Mouse (Mus musculus): ENCODE measurements around the gene Cry2. TPM values are rescaled to one million over a fixed set of nuclear protein-coding genes. Genes with fewer than 3 reads are reported as not detected.

Cry2 gene
- polyA plus RNA-seq, 1 experiment from 2014 or later, result 12.6 TPM

DNA sequence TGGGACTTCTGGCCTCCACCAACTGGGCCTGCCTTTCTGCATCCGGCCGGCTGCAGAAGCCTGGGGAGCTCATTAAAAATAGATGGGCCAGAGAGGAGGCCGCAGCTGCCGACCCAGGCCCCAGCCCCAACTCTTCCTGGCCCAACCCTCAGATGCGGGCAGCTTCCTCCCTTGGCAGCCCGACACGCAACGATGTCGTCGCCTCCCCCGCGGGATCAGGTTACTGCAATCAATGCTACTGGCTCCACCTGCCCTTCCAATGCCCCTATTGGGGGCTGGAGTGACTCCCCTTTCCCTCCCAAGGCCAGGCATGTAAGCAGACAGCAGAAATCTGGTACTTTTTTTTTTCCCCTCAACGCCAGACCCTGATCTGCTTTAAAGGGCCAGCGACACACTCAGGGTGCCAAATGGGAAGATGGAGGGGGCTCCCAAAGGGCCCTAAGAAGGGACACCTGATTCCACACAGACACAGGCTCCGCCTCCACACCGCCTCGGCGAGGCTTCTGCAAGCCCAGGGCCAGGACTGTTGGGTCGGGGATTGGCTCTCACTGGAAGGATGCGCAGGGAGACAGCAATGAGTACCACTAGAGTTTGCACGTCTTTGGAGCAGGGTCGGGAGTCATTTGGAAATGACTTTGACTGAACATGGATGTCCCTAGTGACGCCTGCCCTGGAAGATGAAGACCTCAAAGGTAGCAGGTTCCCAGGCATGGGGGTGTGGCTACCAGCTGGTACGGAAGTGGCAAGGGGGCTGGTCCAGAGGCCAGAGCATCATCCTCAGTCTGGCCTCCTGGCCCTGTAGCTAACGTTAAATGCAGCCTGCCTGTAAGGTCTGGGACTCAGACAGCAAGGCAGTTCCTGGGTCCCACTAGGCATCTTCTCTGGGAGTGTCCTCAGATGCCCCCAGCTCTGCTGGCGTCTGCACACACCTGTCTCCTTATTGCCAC lies 41.3 kb downstream of the Cry2 start:
- peak overlapping the region; percentile 64 for H3K9ac ChIP-seq (replicated peaks; ENCODE audit: low read length)
- peak; percentile 85 for DNase-seq (ENCODE audit: low spot score)
- no peaks in the 10 kb centered on the region for H3K9me3 ChIP-seq (replicated peaks; ENCODE audit: control insufficient read depth, low read length)
- peak overlapping the region; percentile 74 for H3K4me2 ChIP-seq (ENCODE audit: low read depth, low read length)
- H3K4me1 ChIP-seq (ENCODE audit: control insufficient read depth, insufficient read depth, low read length), result peaks cover 20% of the 10 kb centered on the region
- peak; percentile 12; the same call in 1 of the 2 replicates for ATAC-seq (replicated peaks; ENCODE audit: insufficient number of reproducible peaks, low FRiP score, low TSS enrichment, low read depth)
- peak overlapping the region; percentile 43 for H3K4me3 ChIP-seq (ENCODE audit: low read depth, low read length)
- H3K27me3 ChIP-seq (ENCODE audit: control insufficient read depth, insufficient read depth, low read length), result no peaks in the 10 kb centered on the region
- H3K36me3 ChIP-seq (replicated peaks; ENCODE audit: control insufficient read depth, insufficient read depth, low read depth, low read length), result no peaks in the 10 kb centered on the region
- H3K27ac ChIP-seq (replicated peaks; ENCODE audit: low read depth, low read length), result peak overlapping the region; percentile 78
- 4% methylated on average over 26 of the region's 26 CpGs for WGBS

DNA sequence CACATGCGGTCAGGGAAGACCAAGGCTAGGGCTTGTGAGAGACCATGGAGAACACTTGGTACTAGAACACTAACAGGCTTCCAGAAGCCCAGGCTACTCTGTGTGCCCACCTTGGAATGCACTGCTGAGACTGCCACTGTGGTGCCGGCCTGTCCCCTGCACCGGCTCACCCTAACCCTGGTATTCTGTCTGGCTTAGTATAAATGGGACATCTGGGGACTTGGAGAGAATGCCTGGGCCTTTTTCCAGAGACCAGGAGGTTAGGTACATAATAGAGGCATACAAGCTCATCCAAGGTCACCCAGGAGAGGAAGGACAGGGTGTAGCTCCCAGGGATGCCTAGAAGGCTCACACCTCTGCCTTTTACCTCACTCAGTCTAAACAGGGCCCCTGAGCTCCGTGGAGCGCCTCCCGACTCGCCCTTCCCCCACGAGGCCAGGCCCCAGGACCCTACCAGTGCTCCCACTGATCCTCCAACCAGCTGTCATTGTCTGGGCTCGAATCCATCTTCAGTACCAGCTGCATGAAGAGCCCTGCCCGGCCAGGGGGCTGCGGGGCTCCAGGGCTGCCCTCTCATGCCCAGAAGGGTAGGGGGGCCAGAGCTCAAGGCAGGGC lies 42.0 kb downstream of the Cry2 start:
- 26% methylated on average over 11 of the region's 11 CpGs for WGBS
- no peaks in the 10 kb centered on the region for H3K9me3 ChIP-seq (replicated peaks; ENCODE audit: control insufficient read depth, low read length)
- peak overlapping the region; percentile 78 for H3K27ac ChIP-seq (replicated peaks; ENCODE audit: low read depth, low read length)
- no peaks in the 10 kb centered on the region for H3K27me3 ChIP-seq (ENCODE audit: control insufficient read depth, insufficient read depth, low read length)
- H3K4me3 ChIP-seq (ENCODE audit: low read depth, low read length), result peak overlapping the region; percentile 43
- no peaks in the 10 kb centered on the region for H3K36me3 ChIP-seq (replicated peaks; ENCODE audit: control insufficient read depth, insufficient read depth, low read depth, low read length)
- peak overlapping the region; percentile 74 for H3K4me2 ChIP-seq (ENCODE audit: low read depth, low read length)
- peaks cover 20% of the 10 kb centered on the region for H3K4me1 ChIP-seq (ENCODE audit: control insufficient read depth, insufficient read depth, low read length)
- 0 out of 2 replicates have a peak, but pooled peaks have one; percentile 0 for ATAC-seq (replicated peaks; ENCODE audit: insufficient number of reproducible peaks, low FRiP score, low TSS enrichment, low read depth)
- DNase-seq (ENCODE audit: low spot score), result no peak
- H3K9ac ChIP-seq (replicated peaks; ENCODE audit: low read length), result peak overlapping the region; percentile 64

DNA sequence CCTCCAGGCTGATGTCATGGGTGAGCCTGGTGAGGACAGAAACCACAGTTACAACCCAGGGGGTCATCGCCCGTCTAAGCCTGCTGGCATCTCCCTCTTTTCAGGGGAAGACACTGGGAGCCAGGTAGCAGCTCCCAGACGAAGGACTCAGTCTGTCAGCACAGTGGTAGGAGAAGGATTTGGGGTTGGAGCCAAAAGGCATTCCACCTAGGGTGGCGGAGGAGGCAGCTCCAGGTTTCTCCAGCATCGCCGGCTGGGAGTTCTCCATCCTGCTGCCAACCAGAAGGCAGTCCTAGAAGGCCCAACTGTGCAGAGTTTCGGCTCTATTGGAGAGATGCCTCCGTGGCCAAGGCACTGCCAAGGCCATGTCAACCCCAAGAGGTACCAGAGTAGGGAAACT lies 42.7 kb downstream of the Cry2 start:
- Histone ChIP-seq H3K4me2 (ENCODE audit: low read depth, low read length) (no peak overlapping the region), H3K36me3 (replicated peaks; ENCODE audit: control insufficient read depth, insufficient read depth, low read depth, low read length) (no peaks in the 10 kb centered on the region; the same call in 1 of the 2 replicates), H3K9me3 (replicated peaks; ENCODE audit: control insufficient read depth, low read length) (no peaks in the 10 kb centered on the region), H3K4me1 (ENCODE audit: control insufficient read depth, insufficient read depth, low read length) (peaks cover 20% of the 10 kb centered on the region), H3K9ac (replicated peaks; ENCODE audit: low read length) (no peak overlapping the region; the same call in 1 of the 2 replicates), H3K27me3 (ENCODE audit: control insufficient read depth, insufficient read depth, low read length) (no peaks in the 10 kb centered on the region), H3K4me3 (ENCODE audit: low read depth, low read length) (no peak overlapping the region), H3K27ac (replicated peaks; ENCODE audit: low read depth, low read length) (0 out of 2 replicates have a peak overlapping the region, but pooled peaks have one; percentile 28)
- no peak for DNase-seq (ENCODE audit: low spot score)
- no peak for ATAC-seq (replicated peaks; ENCODE audit: insufficient number of reproducible peaks, low FRiP score, low TSS enrichment, low read depth)
- 91% methylated on average over 8 of the region's 8 CpGs for WGBS

DNA sequence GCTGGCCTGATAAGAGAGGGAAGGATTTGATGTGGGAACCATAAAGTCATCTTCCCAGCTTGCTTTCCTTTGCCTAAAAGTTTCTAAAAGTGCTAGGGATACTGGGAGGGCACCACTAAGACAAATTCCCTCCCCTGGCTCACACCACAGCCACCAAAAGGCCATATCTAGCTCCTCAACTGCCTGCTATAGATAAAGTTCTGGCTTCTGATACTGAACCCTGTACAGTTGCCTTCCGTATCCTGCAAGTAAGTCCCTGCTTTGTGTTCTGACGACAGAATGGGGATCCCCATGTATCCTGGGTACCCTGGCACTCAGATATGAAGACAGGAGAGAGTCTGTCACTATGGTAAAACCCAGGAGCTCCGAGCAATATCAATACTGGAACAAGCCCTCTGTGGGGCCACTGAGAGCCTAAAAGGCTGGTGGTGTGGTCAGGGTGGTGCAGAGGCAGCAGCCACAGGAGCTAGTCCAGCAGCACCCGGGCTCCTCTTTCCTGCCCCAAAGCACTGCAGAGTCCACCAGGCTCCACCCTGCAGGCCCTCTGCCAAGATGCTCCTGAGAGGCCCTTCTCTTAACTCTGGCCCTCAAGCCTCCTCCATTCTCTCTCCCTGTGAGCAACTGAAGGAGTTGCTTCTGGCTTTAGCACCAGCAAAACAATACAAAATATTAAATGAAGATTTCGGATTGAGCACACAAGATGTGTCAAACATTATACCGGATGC lies 43.5 kb downstream of the Cry2 start:
- DNase-seq (ENCODE audit: low spot score) (no peak), ATAC-seq (replicated peaks; ENCODE audit: insufficient number of reproducible peaks, low FRiP score, low TSS enrichment, low read depth) (no peak)
- 80% methylated on average over 6 of the region's 6 CpGs for WGBS
- no peak overlapping the region for H3K9ac ChIP-seq (replicated peaks; ENCODE audit: low read length)
- H3K9me3 ChIP-seq (replicated peaks; ENCODE audit: control insufficient read depth, low read length), result no peaks in the 10 kb centered on the region
- H3K27ac ChIP-seq (replicated peaks; ENCODE audit: low read depth, low read length), result peak overlapping the region; percentile 41; the same call in 1 of the 2 replicates
- no peaks in the 10 kb centered on the region for H3K27me3 ChIP-seq (ENCODE audit: control insufficient read depth, insufficient read depth, low read length)
- H3K4me2 ChIP-seq (ENCODE audit: low read depth, low read length), result no peak overlapping the region
- no peaks in the 10 kb centered on the region; the same call in 1 of the 2 replicates for H3K36me3 ChIP-seq (replicated peaks; ENCODE audit: control insufficient read depth, insufficient read depth, low read depth, low read length)
- peaks cover 20% of the 10 kb centered on the region for H3K4me1 ChIP-seq (ENCODE audit: control insufficient read depth, insufficient read depth, low read length)
- no peak overlapping the region for H3K4me3 ChIP-seq (ENCODE audit: low read depth, low read length)

DNA sequence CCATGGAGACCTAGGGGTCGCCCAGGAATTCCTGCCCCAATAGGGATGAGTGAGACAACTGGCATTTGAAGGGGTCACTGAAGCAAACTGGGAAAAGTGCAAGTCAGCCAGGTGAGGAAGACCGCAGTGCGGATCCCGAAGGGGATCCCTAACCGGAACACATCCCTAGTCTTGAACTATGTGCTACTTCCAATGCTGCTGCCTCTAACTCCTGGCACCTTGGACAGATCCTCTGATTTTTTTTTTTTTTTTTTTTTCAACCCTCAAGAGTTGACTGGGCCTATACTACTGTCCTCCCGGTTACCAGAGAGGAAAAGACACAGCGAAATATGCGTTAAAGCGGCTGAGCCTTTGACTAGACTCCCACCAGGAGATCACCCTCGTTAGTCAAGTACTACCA lies 44.2 kb downstream of the Cry2 start:
- under 1% methylated on average over 10 of the region's 10 CpGs for WGBS
- Histone ChIP-seq H3K9me3 (replicated peaks; ENCODE audit: control insufficient read depth, low read length) (no peaks in the 10 kb centered on the region), H3K27me3 (ENCODE audit: control insufficient read depth, insufficient read depth, low read length) (no peaks in the 10 kb centered on the region), H3K27ac (replicated peaks; ENCODE audit: low read depth, low read length) (peak overlapping the region; percentile 41; the same call in 1 of the 2 replicates), H3K36me3 (replicated peaks; ENCODE audit: control insufficient read depth, insufficient read depth, low read depth, low read length) (peaks cover 4% of the 10 kb centered on the region; the same call in 1 of the 2 replicates), H3K4me1 (ENCODE audit: control insufficient read depth, insufficient read depth, low read length) (peaks cover 20% of the 10 kb centered on the region), H3K9ac (replicated peaks; ENCODE audit: low read length) (no peak overlapping the region), H3K4me2 (ENCODE audit: low read depth, low read length) (peak overlapping the region; percentile 36; the same call in 1 of the 2 replicates), H3K4me3 (ENCODE audit: low read depth, low read length) (no peak overlapping the region)
- ATAC-seq (replicated peaks; ENCODE audit: insufficient number of reproducible peaks, low FRiP score, low TSS enrichment, low read depth) (no peak), DNase-seq (ENCODE audit: low spot score) (no peak)

DNA sequence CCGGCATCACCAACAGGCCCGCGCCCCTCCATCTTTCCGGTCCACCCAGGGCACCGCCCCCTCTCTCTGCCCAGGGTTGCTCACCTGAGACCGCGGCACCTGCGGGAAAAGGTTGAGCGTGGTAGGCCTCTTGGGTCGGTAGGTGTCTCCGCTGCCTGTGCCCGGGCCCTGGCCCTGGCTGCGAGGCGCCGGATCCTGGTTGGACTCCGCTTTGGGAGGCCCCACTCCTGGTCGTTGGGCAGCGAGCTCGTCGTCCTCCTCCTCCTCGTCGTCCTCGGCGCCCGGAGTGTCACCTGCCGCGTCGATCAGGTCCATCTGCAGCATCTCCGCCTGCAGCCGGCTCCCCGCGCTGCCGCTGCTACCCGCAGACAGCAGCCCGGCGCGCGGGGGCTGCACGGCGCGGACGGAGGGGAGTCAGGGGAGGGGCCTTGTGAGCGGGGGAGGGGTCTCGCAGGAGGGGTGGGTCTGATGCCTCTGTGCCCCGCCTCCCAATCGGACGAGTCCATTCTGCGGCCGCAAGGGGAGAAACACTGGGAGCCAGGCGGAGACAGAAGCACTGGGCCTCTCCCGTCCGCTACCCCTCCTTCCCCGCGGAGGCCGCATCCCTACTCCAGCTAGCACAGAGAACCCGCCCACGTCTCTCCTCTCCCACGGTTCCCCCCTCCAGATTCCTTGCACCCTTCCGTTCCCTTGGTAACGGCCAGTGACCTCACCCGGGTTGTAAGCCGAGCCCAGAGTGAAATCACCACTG lies 44.8 kb downstream of the Cry2 start:
- Histone ChIP-seq H3K36me3 (replicated peaks; ENCODE audit: control insufficient read depth, insufficient read depth, low read depth, low read length) (peaks cover 4% of the 10 kb centered on the region; the same call in 1 of the 2 replicates), H3K27ac (replicated peaks; ENCODE audit: low read depth, low read length) (peak overlapping the region; percentile 67), H3K9me3 (replicated peaks; ENCODE audit: control insufficient read depth, low read length) (no peaks in the 10 kb centered on the region), H3K4me2 (ENCODE audit: low read depth, low read length) (peak overlapping the region; percentile 93), H3K4me3 (ENCODE audit: low read depth, low read length) (peak overlapping the region; percentile 69), H3K27me3 (ENCODE audit: control insufficient read depth, insufficient read depth, low read length) (no peaks in the 10 kb centered on the region), H3K4me1 (ENCODE audit: control insufficient read depth, insufficient read depth, low read length) (peaks cover 20% of the 10 kb centered on the region), H3K9ac (replicated peaks; ENCODE audit: low read length) (peak overlapping the region; percentile 66)
- ATAC-seq (replicated peaks; ENCODE audit: insufficient number of reproducible peaks, low FRiP score, low TSS enrichment, low read depth), result peak; percentile 93
- under 1% methylated on average over 54 of the region's 62 CpGs for WGBS
- peak; percentile 98 for DNase-seq (ENCODE audit: low spot score)

DNA sequence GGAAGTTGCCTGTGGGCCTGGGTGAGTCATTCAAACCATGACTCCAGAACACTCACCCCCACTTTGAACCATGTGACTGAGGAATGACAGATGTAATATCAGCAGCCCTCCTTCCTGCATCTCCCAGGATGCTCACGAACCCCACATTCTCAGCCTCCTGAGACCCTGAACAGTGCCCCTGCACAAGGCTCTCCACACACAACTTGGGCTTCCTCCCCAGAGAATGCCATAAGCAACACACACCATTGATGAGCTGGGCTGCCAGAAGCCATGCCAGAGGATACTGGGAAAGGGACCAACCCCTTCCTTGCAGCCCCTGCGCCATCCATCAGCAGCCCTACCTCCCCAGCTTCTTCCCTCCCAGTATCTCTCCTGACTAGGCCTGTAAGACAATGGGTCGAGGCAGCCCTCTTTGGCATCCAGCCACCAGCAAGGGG lies 45.7 kb downstream of the Cry2 start:
- H3K36me3 ChIP-seq (replicated peaks; ENCODE audit: control insufficient read depth, insufficient read depth, low read depth, low read length), result peaks cover 4% of the 10 kb centered on the region; the same call in 1 of the 2 replicates
- H3K27me3 ChIP-seq (ENCODE audit: control insufficient read depth, insufficient read depth, low read length), result no peaks in the 10 kb centered on the region
- H3K4me1 ChIP-seq (ENCODE audit: control insufficient read depth, insufficient read depth, low read length), result peaks cover 20% of the 10 kb centered on the region
- peak overlapping the region; percentile 69 for H3K4me3 ChIP-seq (ENCODE audit: low read depth, low read length)
- H3K27ac ChIP-seq (replicated peaks; ENCODE audit: low read depth, low read length), result no peak overlapping the region
- WGBS, result 61% methylated on average over 3 of the region's 3 CpGs
- H3K9me3 ChIP-seq (replicated peaks; ENCODE audit: control insufficient read depth, low read length), result no peaks in the 10 kb centered on the region
- H3K4me2 ChIP-seq (ENCODE audit: low read depth, low read length), result peak overlapping the region; percentile 93
- DNase-seq (ENCODE audit: low spot score), result no peak
- no peak for ATAC-seq (replicated peaks; ENCODE audit: insufficient number of reproducible peaks, low FRiP score, low TSS enrichment, low read depth)
- H3K9ac ChIP-seq (replicated peaks; ENCODE audit: low read length), result peak overlapping the region; percentile 66

Data from embryonic facial prominence, embryonic 11.5 days (tissue).